Mouse (Mus musculus): ENCODE results near the gene Gm20696. TPM values are rescaled to one million over a fixed set of nuclear protein-coding genes. Genes with fewer than 3 reads are reported as not detected.

Gm20696 gene
- polyA plus RNA-seq, 1 experiment from 2014 or later, result 3.2 TPM

DNA sequence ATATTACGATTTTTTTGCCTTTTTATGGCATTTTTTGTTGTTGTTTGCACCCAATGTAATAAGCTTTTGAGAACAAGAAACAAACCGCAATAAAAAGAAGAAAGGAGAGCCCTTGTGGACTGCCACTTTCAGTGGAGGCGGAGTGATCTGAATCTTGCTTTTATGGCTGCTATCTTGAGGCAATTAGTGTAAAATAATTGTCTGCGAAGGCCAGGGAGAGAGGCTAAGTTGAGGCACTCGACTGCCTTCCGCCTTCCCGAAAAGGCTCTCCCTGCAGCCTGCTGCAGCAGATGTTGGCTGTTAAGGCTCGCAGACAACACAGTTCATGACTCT is 181.7 kb downstream of the Gm20696 start:
- WGBS, result 10% methylated on average over 8 of the region's 8 CpGs
- peaks cover 32% of the 10 kb centered on the region for H3K4me1 ChIP-seq
- H3K27me3 ChIP-seq (replicated peaks), result no peaks in the 10 kb centered on the region
- H3K9ac ChIP-seq, result no peak overlapping the region
- H3K36me3 ChIP-seq, result no peaks in the 10 kb centered on the region
- H3K4me3 ChIP-seq, result no peak overlapping the region
- H3K9me3 ChIP-seq, result no peaks in the 10 kb centered on the region
- H3K4me2 ChIP-seq (replicated peaks), result peak overlapping the region; percentile 56
- ATAC-seq (ENCODE audit: low FRiP score, low read depth), result no peak
- peak overlapping the region; percentile 84 for H3K27ac ChIP-seq

DNA sequence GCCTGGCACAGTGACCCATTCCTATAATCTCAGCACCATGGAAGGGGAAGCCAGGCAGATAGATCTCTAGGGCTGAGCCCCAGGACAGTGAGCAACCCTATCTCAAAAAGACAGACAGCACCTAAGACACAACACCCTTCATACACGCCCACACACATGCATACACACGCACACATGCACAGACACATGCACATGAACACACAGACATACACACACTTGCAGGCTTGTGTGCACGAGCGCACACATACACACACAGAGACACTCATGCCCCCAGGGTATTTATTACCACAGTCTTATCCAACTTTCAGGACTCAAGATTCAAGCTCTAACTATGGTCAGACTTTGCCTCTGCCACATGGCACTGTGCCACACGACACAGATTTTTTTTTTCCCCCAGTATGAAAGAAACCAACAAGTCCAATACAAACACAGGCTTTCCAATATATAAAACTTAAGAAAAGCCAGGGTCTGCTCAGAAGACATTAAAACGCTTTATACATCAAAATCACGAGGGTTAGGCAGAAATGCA is 182.3 kb downstream of the Gm20696 start:
- Histone ChIP-seq H3K9me3 (no peaks in the 10 kb centered on the region), H3K27ac (no peak overlapping the region), H3K4me3 (no peak overlapping the region), H3K9ac (no peak overlapping the region), H3K36me3 (no peaks in the 10 kb centered on the region), H3K4me1 (peaks cover 32% of the 10 kb centered on the region), H3K4me2 (replicated peaks) (peak overlapping the region; percentile 56; the same call in 1 of the 2 replicates), H3K27me3 (replicated peaks) (no peaks in the 10 kb centered on the region)
- ATAC-seq (ENCODE audit: low FRiP score, low read depth), result no peak
- 68% methylated on average over 7 of the region's 7 CpGs for WGBS

DNA sequence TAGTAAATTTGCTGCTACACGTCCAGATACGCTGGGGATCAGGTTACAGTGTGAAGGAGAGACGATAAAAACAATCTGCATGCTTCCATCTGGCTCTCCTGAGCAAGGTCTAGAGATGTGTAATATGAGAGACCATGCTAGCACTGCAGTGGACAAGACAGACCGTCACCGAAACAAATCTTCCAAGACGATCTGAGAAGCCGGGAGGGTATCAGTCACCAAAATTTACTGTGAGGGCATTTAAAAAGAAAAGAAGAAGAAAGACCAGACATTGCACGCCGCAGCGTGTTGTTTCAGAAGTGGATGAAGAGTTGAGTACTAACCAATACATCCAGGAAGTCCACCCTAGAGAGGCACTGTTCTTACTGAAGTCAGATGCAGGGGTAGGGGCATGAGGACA is 183.0 kb downstream of the Gm20696 start:
- no peak overlapping the region for H3K4me3 ChIP-seq
- no peaks in the 10 kb centered on the region for H3K36me3 ChIP-seq
- ATAC-seq (ENCODE audit: low FRiP score, low read depth), result no peak
- H3K9me3 ChIP-seq, result no peaks in the 10 kb centered on the region
- no peak overlapping the region for H3K9ac ChIP-seq
- H3K27ac ChIP-seq, result no peak overlapping the region
- no peak overlapping the region for H3K4me2 ChIP-seq (replicated peaks)
- 59% methylated on average over 10 of the region's 10 CpGs for WGBS
- H3K4me1 ChIP-seq, result peaks cover 32% of the 10 kb centered on the region
- H3K27me3 ChIP-seq (replicated peaks), result no peaks in the 10 kb centered on the region

DNA sequence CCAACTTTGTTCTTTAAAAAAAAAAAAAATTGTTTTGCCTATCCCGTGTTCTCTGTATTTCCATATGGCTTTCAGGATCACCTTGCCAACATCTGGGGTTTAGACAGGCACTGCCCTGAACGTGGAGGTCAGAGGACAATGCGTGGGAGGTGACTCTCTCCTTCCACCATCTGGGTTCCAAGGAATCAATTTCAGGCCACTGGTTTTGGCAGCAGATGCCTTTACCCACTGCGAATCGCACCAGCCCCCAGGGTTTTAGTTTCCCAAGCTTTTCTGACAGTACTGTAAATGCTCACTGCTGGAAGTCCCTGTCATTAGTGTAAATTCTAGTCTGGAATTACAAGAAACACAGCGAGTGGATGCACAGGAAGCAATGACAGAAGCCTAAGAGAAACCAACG is 185.0 kb downstream of the Gm20696 start:
- no peaks in the 10 kb centered on the region for H3K9me3 ChIP-seq

DNA sequence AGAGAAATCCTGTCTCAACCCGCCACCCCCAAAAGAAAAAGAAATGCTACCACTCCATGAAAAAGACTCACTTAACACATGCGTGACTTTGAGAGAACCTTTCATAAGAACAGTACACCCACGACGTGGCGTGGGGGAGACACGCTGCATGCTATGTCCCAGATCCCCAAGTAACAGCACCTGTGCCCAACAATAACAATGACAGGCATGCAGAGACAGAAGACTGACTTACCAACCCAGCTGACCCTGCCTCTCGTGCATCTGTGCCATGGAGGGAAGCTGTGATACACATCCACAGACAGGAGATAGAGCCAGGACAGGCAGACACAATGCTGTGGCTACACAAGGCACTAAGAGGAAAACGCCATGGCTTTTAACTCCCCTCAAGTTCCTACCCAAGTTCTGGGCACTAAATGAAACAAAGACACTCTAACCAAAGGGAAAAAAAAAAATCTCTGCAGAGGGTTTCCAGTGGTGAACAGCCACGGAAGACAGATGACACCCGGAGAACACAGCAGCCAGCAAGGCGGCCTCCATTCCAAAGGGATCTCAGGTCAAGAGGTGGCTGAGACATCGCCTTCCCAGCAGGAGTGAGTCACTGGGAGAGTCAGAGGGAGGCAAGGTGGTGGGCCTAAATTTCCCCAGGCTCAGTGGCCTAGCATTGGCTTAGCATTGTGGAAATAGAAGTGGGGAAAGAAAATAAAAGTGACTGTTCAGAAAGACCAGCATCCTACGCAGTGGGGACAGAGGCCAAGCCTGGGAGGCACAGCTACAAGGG is 187.5 kb downstream of the Gm20696 start:
- H3K27me3 ChIP-seq (replicated peaks), result no peaks in the 10 kb centered on the region
- peaks cover 8% of the 10 kb centered on the region for H3K4me1 ChIP-seq
- H3K36me3 ChIP-seq, result no peaks in the 10 kb centered on the region
- 78% methylated on average over 13 of the region's 13 CpGs for WGBS
- no peak overlapping the region for H3K9ac ChIP-seq
- no peaks in the 10 kb centered on the region for H3K9me3 ChIP-seq
- no peak overlapping the region for H3K4me2 ChIP-seq (replicated peaks)
- H3K4me3 ChIP-seq, result no peak overlapping the region
- H3K27ac ChIP-seq, result no peak overlapping the region
- no peak for ATAC-seq (ENCODE audit: low FRiP score, low read depth)

More for the DNA sequence above, 185.0 kb downstream of the Gm20696 start:
- 67% methylated on average over 7 of the region's 7 CpGs for WGBS
- H3K36me3 ChIP-seq, result no peaks in the 10 kb centered on the region
- H3K4me1 ChIP-seq, result peaks cover 32% of the 10 kb centered on the region
- no peak overlapping the region for H3K27ac ChIP-seq
- H3K27me3 ChIP-seq (replicated peaks), result no peaks in the 10 kb centered on the region
- no peak overlapping the region for H3K4me2 ChIP-seq (replicated peaks)
- no peak overlapping the region for H3K4me3 ChIP-seq
- ATAC-seq (ENCODE audit: low FRiP score, low read depth), result no peak
- no peak overlapping the region for H3K9ac ChIP-seq

DNA sequence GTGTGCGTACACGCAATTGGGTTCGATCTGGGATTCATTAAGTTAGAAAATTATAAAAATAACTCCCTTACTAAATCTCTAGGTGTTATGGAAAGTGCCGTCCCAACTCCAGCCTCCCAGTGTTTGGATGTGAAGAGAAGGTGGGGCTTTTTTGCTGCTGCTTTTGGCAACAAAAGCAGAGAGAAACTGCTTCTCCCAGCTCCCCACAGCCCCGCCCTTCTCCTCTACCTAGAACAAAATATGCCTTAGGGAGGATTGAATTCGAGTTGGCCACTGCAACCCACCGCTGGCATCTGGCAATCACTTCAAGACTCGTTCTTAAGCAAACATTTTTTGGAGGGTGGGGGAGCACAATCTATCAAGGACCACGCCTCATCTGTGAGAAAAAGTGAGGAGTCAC is 191.6 kb downstream of the Gm20696 start:
- Histone ChIP-seq H3K36me3 (no peaks in the 10 kb centered on the region), H3K4me1 (peaks cover 5% of the 10 kb centered on the region), H3K9me3 (no peaks in the 10 kb centered on the region), H3K4me2 (replicated peaks) (no peak overlapping the region), H3K9ac (no peak overlapping the region), H3K4me3 (no peak overlapping the region), H3K27me3 (replicated peaks) (no peaks in the 10 kb centered on the region), H3K27ac (no peak overlapping the region)
- WGBS, result 85% methylated on average over 9 of the region's 9 CpGs
- no peak for ATAC-seq (ENCODE audit: low FRiP score, low read depth)

DNA sequence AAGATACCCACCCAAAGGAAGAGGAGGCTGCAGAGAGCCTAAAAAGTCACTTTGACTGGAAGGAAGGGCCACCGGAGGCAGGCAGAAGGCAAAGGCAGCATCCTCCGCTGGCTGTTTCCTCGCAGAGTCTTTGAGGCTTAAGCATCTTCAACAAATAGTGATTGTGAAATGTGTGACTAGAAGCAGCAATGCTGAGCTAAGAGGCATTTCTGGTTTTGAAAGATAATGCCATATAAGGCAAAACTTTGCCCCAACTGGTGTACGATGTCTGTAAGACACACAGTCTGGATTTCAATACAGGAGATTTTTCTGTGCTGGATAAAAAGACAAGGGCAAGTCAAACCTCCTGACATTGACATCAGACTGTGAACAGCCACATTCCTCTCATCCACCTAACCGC is 195.7 kb downstream of the Gm20696 start:
- Histone ChIP-seq H3K4me3 (no peak overlapping the region), H3K4me2 (replicated peaks) (no peak overlapping the region), H3K27me3 (replicated peaks) (no peaks in the 10 kb centered on the region), H3K9me3 (no peaks in the 10 kb centered on the region), H3K9ac (no peak overlapping the region), H3K27ac (no peak overlapping the region), H3K36me3 (no peaks in the 10 kb centered on the region), H3K4me1 (peaks cover 20% of the 10 kb centered on the region)
- 88% methylated on average over 5 of the region's 5 CpGs for WGBS
- ATAC-seq (ENCODE audit: low FRiP score, low read depth), result no peak

DNA sequence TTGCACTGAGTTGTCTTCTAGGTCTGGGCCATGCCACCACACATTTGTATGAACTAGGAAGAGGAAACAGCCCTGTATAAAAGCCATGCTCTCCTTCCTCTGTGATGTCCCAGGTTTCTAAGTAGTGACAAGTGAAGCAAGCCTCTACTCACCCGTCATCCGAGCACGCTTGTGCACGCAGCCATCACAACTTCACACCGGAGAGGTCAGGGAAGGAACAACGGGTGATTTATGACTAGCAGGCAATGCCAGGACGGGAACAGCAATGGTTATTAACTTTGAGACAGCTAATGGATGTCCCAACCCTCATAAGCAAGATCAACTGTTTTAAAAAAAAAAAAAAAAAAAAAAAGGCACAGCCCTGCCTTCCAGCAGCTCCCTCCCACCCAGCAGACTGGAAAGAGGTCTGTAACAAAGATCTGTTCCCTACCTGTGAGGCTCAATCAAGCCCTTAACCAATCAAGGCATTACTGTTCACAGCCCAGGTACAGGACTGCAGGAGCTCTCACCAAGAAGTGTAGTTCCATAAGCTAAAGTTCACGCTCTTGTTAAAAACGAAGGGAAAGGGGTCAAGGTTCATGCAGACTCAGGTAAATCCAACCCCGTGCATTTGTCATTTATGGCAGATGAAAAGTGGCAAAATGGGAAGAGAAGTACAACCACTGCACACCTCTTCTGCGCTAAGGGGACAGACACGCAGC is 197.3 kb downstream of the Gm20696 start:
- no peak overlapping the region for H3K4me3 ChIP-seq
- no peak overlapping the region for H3K27ac ChIP-seq
- no peaks in the 10 kb centered on the region; the same call in 1 of the 2 replicates for H3K36me3 ChIP-seq
- no peaks in the 10 kb centered on the region for H3K9me3 ChIP-seq
- 58% methylated on average over 12 of the region's 12 CpGs for WGBS
- peaks cover 20% of the 10 kb centered on the region for H3K4me1 ChIP-seq
- H3K9ac ChIP-seq, result no peak overlapping the region
- H3K27me3 ChIP-seq (replicated peaks), result no peaks in the 10 kb centered on the region
- H3K4me2 ChIP-seq (replicated peaks), result no peak overlapping the region
- no peak for ATAC-seq (ENCODE audit: low FRiP score, low read depth)

DNA sequence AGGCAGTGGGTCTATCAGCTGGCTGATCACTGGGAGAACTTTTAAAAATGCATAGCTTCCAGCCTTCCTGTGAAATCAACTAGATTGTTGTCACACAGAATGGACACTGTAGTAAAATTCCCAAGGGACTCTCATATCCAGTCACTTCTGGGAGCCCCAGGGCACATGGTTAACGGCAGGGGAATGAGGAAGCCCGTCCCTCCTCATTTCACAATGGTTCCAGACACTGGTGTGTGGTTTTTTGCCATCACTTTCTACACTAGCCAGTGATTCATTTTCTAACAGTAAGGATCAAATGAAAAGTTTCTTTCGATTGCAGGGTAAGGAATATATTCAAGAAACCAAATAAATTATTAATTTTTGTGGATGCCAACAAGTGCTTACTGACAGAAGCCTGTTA is 198.8 kb downstream of the Gm20696 start:
- Histone ChIP-seq H3K27ac (no peak overlapping the region), H3K9ac (no peak overlapping the region), H3K4me1 (peaks cover 20% of the 10 kb centered on the region), H3K27me3 (replicated peaks) (no peaks in the 10 kb centered on the region), H3K36me3 (no peaks in the 10 kb centered on the region; the same call in 1 of the 2 replicates), H3K9me3 (no peaks in the 10 kb centered on the region), H3K4me2 (replicated peaks) (no peak overlapping the region), H3K4me3 (no peak overlapping the region)
- 38% methylated on average over 3 of the region's 3 CpGs for WGBS
- no peak for ATAC-seq (ENCODE audit: low FRiP score, low read depth)

DNA sequence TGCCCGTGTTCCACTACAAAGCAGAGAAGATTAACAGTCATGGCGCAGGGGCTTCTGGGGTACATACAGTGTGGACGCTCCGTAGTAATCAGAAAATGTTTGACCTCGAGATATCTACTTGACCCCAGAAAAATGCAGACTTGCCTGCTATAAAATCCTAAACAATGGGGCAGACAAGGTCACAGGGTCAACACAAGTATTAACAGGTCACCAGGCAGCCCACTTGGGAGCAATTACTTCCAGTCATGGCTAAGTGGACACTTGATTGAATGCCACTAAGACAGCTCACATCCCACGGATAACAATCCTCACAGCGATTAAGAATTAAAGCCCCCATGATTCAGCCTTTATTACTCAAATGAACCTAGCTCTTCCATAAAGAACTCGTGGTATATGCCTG is 199.5 kb downstream of the Gm20696 start:
- Histone ChIP-seq H3K4me2 (replicated peaks) (no peak overlapping the region), H3K36me3 (no peaks in the 10 kb centered on the region; the same call in 1 of the 2 replicates), H3K4me3 (no peak overlapping the region), H3K27me3 (replicated peaks) (no peaks in the 10 kb centered on the region), H3K4me1 (peaks cover 20% of the 10 kb centered on the region), H3K9me3 (no peaks in the 10 kb centered on the region), H3K9ac (no peak overlapping the region), H3K27ac (no peak overlapping the region)
- ATAC-seq (ENCODE audit: low FRiP score, low read depth), result no peak
- WGBS, result 17% methylated on average over 8 of the region's 8 CpGs

DNA sequence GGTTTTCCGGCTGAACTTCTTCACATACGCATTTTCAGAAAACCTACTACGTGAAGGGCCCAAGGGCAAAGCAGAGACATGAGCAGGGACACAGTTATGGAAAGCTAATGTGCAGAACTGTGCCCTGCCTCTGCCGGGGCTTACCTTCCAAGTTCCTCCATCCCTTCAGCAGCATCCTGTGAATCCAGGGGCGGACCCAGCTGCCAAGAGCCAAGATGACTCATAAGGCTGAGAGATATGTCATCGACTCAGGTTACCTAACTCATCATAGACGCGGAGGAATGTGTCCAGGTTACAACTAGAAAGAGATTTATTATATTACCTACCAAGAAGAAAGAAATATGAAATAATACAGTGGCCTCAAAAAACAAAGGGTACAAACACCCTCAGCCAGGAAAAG is 200.2 kb downstream of the Gm20696 start:
- no peak for ATAC-seq (ENCODE audit: low FRiP score, low read depth)
- no peak overlapping the region for H3K9ac ChIP-seq
- H3K36me3 ChIP-seq, result no peaks in the 10 kb centered on the region; the same call in 1 of the 2 replicates
- no peak overlapping the region for H3K4me2 ChIP-seq (replicated peaks)
- no peaks in the 10 kb centered on the region for H3K9me3 ChIP-seq
- no peak overlapping the region for H3K4me3 ChIP-seq
- no peaks in the 10 kb centered on the region for H3K27me3 ChIP-seq (replicated peaks)
- 82% methylated on average over 8 of the region's 8 CpGs for WGBS
- peaks cover 20% of the 10 kb centered on the region for H3K4me1 ChIP-seq
- no peak overlapping the region for H3K27ac ChIP-seq

DNA sequence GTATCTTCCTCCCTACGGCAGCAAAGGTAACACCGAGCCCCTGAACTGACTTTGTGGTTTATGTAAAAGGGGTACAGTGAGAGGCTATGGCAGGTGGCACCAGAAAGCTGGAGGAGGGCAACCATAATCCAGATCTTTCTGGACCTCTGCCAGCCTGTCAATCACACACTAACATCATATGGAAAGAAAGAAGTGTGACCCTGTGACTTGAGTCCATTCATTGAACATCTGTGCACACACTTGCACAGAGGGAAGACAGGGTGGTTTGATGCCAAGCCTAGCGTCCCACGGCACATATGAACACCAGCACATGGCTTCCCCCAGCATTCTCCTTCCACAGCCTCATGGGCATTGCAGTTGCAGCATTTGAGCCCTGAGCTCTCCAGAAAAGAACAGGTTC is 202.1 kb downstream of the Gm20696 start:
- Histone ChIP-seq H3K27ac (no peak overlapping the region), H3K9ac (no peak overlapping the region), H3K9me3 (no peaks in the 10 kb centered on the region), H3K27me3 (replicated peaks) (no peaks in the 10 kb centered on the region), H3K36me3 (no peaks in the 10 kb centered on the region; the same call in 1 of the 2 replicates), H3K4me1 (peaks cover 13% of the 10 kb centered on the region), H3K4me3 (no peak overlapping the region), H3K4me2 (replicated peaks) (no peak overlapping the region)
- 89% methylated on average over 4 of the region's 4 CpGs for WGBS
- ATAC-seq (ENCODE audit: low FRiP score, low read depth), result no peak

All from neural tube, embryonic 12.5 days (tissue).